Mouse (Mus musculus) inflammation-experienced regulatory T-cells (primary cell): ENCODE measurements around the gene Gm21970. TPM values are rescaled to one million over a fixed set of nuclear protein-coding genes. Genes with fewer than 3 reads are reported as not detected.

Experiments
- polyA plus RNA-seq, 2 experiments: library from polyadenylated mRNA; unstranded; fragments of 100-300 nt; shearing (Covaris generic); gene quantifications; one replicate each; pipeline ENCODE4 v1.2.1; 2017

The Gm21970 gene
- polyA plus RNA-seq, result not detected

GRCm38 (mm10) chr16:91391421-91391820 is at the start of gene Gm21970:
TSS of gene Gm21970 (plus strand) at chr16:91391721.

GRCm38 (mm10) chr16:91372577-91373472 is 18.7 kb upstream of the Gm21970 start, which contains the start of gene Ifnar2:
TSS of gene Ifnar2 (plus strand) at chr16:91372783.

DNA sequence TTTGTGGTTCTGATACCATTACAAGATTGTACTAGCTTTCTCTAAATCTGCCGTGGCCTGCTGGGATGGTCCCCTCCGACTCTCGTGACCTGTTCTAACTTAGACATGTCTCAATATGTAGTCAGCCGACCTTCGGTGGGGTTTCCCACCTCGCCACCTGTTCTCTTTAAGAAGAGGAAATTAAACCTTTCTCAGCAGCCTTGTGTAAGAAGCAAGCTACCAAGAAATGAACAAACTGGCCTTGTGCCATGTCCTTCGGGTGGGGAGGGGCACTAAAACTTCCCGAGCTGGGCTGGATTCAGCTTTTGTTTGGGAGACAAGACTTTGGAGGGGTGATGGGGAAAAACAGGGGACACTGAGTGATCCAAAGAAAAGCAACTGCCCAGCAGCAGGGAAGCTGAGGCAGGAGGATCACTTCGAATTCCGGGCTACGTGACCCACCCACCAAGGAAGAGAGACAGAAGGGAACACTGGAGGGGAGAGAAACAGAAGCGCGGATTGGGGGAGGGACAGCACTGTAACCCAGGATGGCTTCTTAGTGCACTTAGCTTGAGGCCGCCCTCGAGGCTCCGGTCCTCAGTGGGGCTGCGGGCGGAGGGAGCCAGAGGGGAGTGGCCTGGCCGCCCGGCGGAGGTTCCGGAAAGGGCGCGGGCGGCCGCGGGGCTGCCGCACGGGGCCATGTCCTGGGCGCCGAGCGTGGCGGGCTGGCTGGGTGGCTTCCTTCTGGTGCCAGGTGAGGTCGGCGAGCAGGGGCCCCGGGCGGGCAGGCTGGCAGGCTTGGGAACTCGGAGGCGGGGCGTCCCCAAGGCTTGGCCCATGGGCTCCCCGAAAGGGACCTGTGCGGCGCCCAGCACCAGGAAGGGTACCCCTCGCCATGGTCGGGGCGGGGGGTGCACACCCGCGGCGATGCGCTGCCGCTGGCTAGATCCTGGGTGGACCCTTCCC is 14.4 kb downstream of the Gm21970 start, which contains the start of gene Il10rb:
TSS of gene Il10rb (plus strand) at position 525 of the 945 bp plus-strand sequence.

Other genes with a start within 250 kb of the Gm21970 start
- not detected for gene Olig2, start 166.3 kb upstream of the Gm21970 start, polyA plus RNA-seq
- 1 to 10 TPM in 1 of 2 experiments, not detected in 1; 3.3 TPM for gene Olig1, start 121.9 kb upstream of the Gm21970 start, polyA plus RNA-seq
- 100 to 1,000 TPM in 1 of 2 experiments, 10 to 100 TPM in 1; 92.6 to 134 TPM for gene Ifnar2, start 18.9 kb upstream of the Gm21970 start, polyA plus RNA-seq
- gene Il10rb, start 14.4 kb downstream of the Gm21970 start, polyA plus RNA-seq, result 100 to 1,000 TPM; 109 to 163 TPM
- 100 to 1,000 TPM in 1 of 2 experiments, 10 to 100 TPM in 1; 95.4 to 118 TPM for gene Ifnar1, start 93.5 kb downstream of the Gm21970 start, polyA plus RNA-seq
- 10 to 100 TPM; 39.1 to 69.9 TPM for gene Ifngr2, start 155.4 kb downstream of the Gm21970 start, polyA plus RNA-seq
- 10 to 100 TPM; 26.0 to 29.9 TPM for gene Tmem50b, start 206.1 kb downstream of the Gm21970 start, polyA plus RNA-seq
- 1 to 10 TPM; 1.4 to 3.4 TPM for gene Dnajc28, start 227.3 kb downstream of the Gm21970 start, polyA plus RNA-seq